Mouse (Mus musculus) embryonic fibroblast, embryonic 13.5 days (primary cell): ENCODE measurements at regions not wholly inside any gene's neighbourhood (a gene's known extent, or its start where the extent isn't known, plus 50 kb on each side); places are given as distances from the start of the nearest gene placed in this dataset.

Experiments
- CTCF ChIP-seq: IDR thresholded peaks from 2 replicates; pipeline ENCODE4 v1.5.1; 2011; ENCODE audit warnings: mild to moderate bottlenecking, control low read depth, low read length, moderate library complexity, borderline replicate concordance; ENCODE audit not compliant: insufficient read depth
- POLR2A ChIP-seq: IDR thresholded peaks from 2 replicates; pipeline ENCODE4 v1.6.1; 2011; ENCODE audit warnings: low read depth, mild to moderate bottlenecking, control low read depth, low read length, moderate library complexity

DNA sequence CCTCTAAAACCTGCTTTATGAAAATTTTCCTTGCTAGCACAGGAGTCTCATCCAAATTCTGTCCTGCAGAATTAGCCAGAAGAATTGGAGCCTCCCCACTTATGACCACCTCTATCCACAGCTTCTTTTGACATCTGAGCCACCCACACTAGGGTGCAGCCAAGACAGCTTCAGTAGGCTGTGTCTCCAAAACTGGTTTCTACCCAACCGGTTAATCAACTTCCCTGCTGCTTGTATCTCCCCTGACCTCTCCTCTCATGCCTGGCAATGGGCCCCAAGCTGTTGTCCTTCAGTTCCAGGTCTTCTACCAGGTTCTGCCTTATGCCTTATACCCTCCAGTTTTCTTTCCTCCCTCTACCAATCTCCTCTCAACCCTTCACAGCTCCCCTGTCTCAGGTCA lies 68.9 kb upstream of the Nlrp1b start:
- TF ChIP-seq CTCF (no peak), POLR2A (no peak)
